Mouse (Mus musculus) heart, adult 2 months (tissue): ENCODE data around the gene Ppp1r7. TPM values are rescaled to one million over a fixed set of nuclear protein-coding genes. Genes with fewer than 3 reads are reported as not detected.

Experiments used
- DNase-seq, 2 experiments: peaks; one replicate each; pipeline ENCODE4 v3.0.0; 2021
- H3K27ac ChIP-seq: fragments of 200-600 bp; 2 replicates; pipeline ENCODE4 v1.8.1; 2022
- H3K27me3 ChIP-seq: fragments of 200-500 bp; 2 replicates; pipeline ENCODE4 v1.6.1; 2012; ENCODE audit warnings: mild to moderate bottlenecking, low read length, inconsistent platforms, mixed read lengths; ENCODE audit not compliant: control insufficient read depth, insufficient read depth
- H3K36me3 ChIP-seq: fragments of 200-500 bp; 2 replicates; pipeline ENCODE4 v1.6.1; 2012; ENCODE audit warnings: low read length, inconsistent platforms; ENCODE audit not compliant: control insufficient read depth, insufficient read depth
- H3K4me1 ChIP-seq: fragments of 200-500 bp; 2 replicates; pipeline ENCODE4 v1.6.1; 2011; ENCODE audit warnings: low read length; ENCODE audit not compliant: control insufficient read depth, insufficient read depth
- H3K4me3 ChIP-seq: fragments of 200-600 bp; 2 replicates; pipeline ENCODE4 v1.8.1; 2022
- H3K79me2 ChIP-seq: fragments of 200-500 bp; replicated peaks from 2 replicates; pipeline ENCODE4 v1.6.1; 2012; ENCODE audit warnings: mild to moderate bottlenecking, inconsistent platforms, low read length, moderate library complexity, mixed read lengths; ENCODE audit not compliant: control insufficient read depth, insufficient read depth
- H3K9ac ChIP-seq: fragments of 200-500 bp; 2 replicates; pipeline ENCODE4 v1.6.1; 2012; ENCODE audit warnings: low read depth, mild to moderate bottlenecking, control low read depth, inconsistent platforms, low read length, mixed read lengths
- CTCF ChIP-seq: fragments of 200-600 bp; IDR thresholded peaks from 2 replicates; pipeline ENCODE4 v1.8.1; 2022; ENCODE audit warnings: antibody characterized with exemption, mild to moderate bottlenecking, moderate library complexity
- EP300 ChIP-seq: fragments of 200-500 bp; IDR thresholded peaks from 2 replicates; pipeline ENCODE4 v1.6.1; 2011; ENCODE audit warnings: low read depth, low read length, control low read depth; ENCODE audit not compliant: insufficient read depth
- POLR2A ChIP-seq: fragments of 200-500 bp; IDR thresholded peaks from 2 replicates; pipeline ENCODE4 v1.6.1; 2011; ENCODE audit warnings: mild to moderate bottlenecking, low read depth, low read length, control low read depth; ENCODE audit not compliant: insufficient read depth
- WGBS: fragments of 180-500 bp; shearing (Covaris S2); methylation state at CpG from one replicate; pipeline ENCODE4 v1.1.7; 2018; 5-methylcytosine and 5-hydroxymethylcytosine counted together
- intact Hi-C: fragments of 180-260 bp; cut with DNase I; formaldehyde crosslinking; loops from one replicate; pipeline ENCODE4 v1.15.1; 2025
- polyA plus RNA-seq: library from polyadenylated mRNA; depleted of rRNA; stranded (reverse); fragments of >200 nt; gene quantifications from 2 replicates; pipeline ENCODE4 v1.2.3, GENCODE M21; 2012
- total RNA-seq, 2 experiments: library from RNA; stranded (reverse); gene quantifications; 2 replicates each; pipeline ENCODE4 v1.2.3; 2021

Ppp1r7 gene
- total and polyA plus RNA-seq, 3 experiments, result 2.9 to 24.1 (median 22.7) TPM

- DNase-seq, result no peak
- intact Hi-C loops, result no loop called here
- no peak overlapping the region for H3K27ac ChIP-seq
- no peak overlapping the region for H3K4me3 ChIP-seq
- H3K36me3 ChIP-seq, result peaks cover 3% of the 10 kb centered on the region; the same call in 1 of the 2 replicates
- no peaks in the 10 kb centered on the region for H3K27me3 ChIP-seq
- TF ChIP-seq POLR2A (no peak), CTCF (no peak), EP300 (no peak)
- H3K9ac ChIP-seq, result no peak overlapping the region
- H3K79me2 ChIP-seq, result no peaks in the 10 kb centered on the region
- H3K4me1 ChIP-seq, result no peaks in the 10 kb centered on the region
- 80% methylated on average over 2 of the region's 2 CpGs for WGBS
These were observed 10.1 kb downstream of the Ppp1r7 start for GRCm38 (mm10) chr1:93352724-93353123.

DNA sequence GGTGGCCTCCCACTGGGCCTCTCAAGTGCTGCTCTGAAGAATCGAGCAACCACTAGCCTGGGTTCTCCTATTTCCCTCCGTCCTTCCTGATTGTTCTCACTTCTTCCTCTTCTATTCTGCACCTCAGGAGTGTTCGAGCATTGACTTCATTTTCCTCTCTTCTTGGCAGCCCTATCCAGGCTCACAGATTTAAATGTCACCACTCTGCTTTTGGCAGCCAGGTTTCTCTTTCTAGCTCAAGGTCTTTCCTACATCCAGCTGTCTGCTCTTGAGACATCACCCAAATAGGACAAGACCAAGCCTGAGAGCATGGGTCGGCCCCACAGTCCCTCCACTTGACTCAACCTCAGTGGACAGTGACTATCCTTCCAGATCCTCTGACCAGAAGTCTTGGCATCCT, 20.0 kb downstream of the Ppp1r7 start:
- 74% methylated on average over 4 of the region's 4 CpGs for WGBS
- TF ChIP-seq EP300, result no peak
- no peak for TF ChIP-seq CTCF
- no peak for TF ChIP-seq POLR2A
- Histone ChIP-seq H3K36me3 (no peaks in the 10 kb centered on the region), H3K27ac (no peak overlapping the region), H3K79me2 (no peaks in the 10 kb centered on the region), H3K4me3 (no peak overlapping the region), H3K27me3 (no peaks in the 10 kb centered on the region), H3K9ac (no peak overlapping the region), H3K4me1 (no peaks in the 10 kb centered on the region)
- DNase-seq, result no peak
- intact Hi-C loops, result no loop called here

- H3K36me3 ChIP-seq, result no peaks in the 10 kb centered on the region
- no peaks in the 10 kb centered on the region for H3K27me3 ChIP-seq
- DNase-seq, result no peak
- TF ChIP-seq POLR2A (no peak), EP300 (no peak), CTCF (no peak)
- no peaks in the 10 kb centered on the region for H3K79me2 ChIP-seq
- no peak overlapping the region for H3K4me3 ChIP-seq
- intact Hi-C loops, result no loop called here
- H3K9ac ChIP-seq, result no peak overlapping the region
- no peak overlapping the region for H3K27ac ChIP-seq
- H3K4me1 ChIP-seq, result no peaks in the 10 kb centered on the region
- WGBS, result 91% methylated on average over 6 of the region's 6 CpGs
These were observed 23.0 kb downstream of the Ppp1r7 start for GRCm38 (mm10) chr1:93365641-93366040.

- Histone ChIP-seq H3K79me2 (no peaks in the 10 kb centered on the region), H3K4me3 (no peak within 1 kb of the TSS), H3K36me3 (no peaks in the 10 kb centered on the region), H3K27me3 (no peaks in the 10 kb centered on the region), H3K9ac (no peak within 1 kb of the TSS), H3K27ac (no peak within 1 kb of the TSS), H3K4me1 (no peaks in the 10 kb centered on the region)
- intact Hi-C loops, result no loop called here
- WGBS, result 76% methylated on average over 4 of the region's 4 CpGs
- TF ChIP-seq EP300 (no peak), CTCF (no peak), POLR2A (no peak)
- DNase-seq, result no peak
These were observed 31.0 kb downstream of the Ppp1r7 start, which contains the start of gene Ano7 for GRCm38 (mm10) chr1:93373665-93374064. TSS of gene Ano7 (plus strand) at chr1:93373930.

DNA sequence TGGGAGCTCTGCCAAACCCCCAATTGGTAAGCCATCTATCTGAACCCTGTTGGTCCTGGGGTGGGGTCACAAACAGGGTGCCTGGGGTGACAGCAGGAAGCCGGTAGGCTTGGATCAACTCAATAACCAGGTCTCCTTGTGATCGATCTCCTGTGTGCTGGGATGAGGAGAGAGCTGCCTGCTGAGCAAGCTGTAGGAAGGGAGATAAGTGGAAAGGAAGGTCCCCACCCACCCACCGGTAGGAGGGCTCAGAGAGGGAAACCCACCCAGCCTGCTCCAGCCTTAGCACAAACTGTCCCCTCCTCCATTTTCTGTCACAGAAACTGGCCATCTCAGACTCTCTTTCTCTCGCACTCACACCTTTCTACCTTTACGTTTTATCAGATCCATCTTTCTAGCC, 34.7 kb downstream of the Ppp1r7 start:
- TF ChIP-seq CTCF, result no peak
- no peak for TF ChIP-seq POLR2A
- TF ChIP-seq EP300, result no peak
- 37% methylated on average over 5 of the region's 5 CpGs for WGBS
- H3K27me3 ChIP-seq, result no peaks in the 10 kb centered on the region
- H3K4me1 ChIP-seq, result no peaks in the 10 kb centered on the region
- DNase-seq, result no peak
- H3K36me3 ChIP-seq, result no peaks in the 10 kb centered on the region
- intact Hi-C loops, result no loop called here
- H3K9ac ChIP-seq, result no peak overlapping the region
- no peak overlapping the region for H3K4me3 ChIP-seq
- no peak overlapping the region for H3K27ac ChIP-seq
- no peaks in the 10 kb centered on the region for H3K79me2 ChIP-seq

GRCm38 (mm10) chr1:93379117-93379516, 36.5 kb downstream of the Ppp1r7 start:
- no peak for DNase-seq
- Histone ChIP-seq H3K27ac (no peak overlapping the region), H3K36me3 (no peaks in the 10 kb centered on the region), H3K79me2 (no peaks in the 10 kb centered on the region), H3K4me3 (no peak overlapping the region), H3K27me3 (no peaks in the 10 kb centered on the region), H3K4me1 (no peaks in the 10 kb centered on the region), H3K9ac (no peak overlapping the region)
- WGBS, result 74% methylated on average over 5 of the region's 5 CpGs
- peak; percentile 22; the same call in 1 of the 2 replicates for TF ChIP-seq CTCF
- no peak for TF ChIP-seq POLR2A
- intact Hi-C loops, result no loop called here
